Mouse (Mus musculus) pancreas, adult 10 weeks (tissue): ENCODE results near the gene Slc39a1. TPM values are rescaled to one million over a fixed set of nuclear protein-coding genes. Genes with fewer than 3 reads are reported as not detected.

Source experiments
- polyA plus RNA-seq: library from polyadenylated mRNA; stranded (reverse); fragments of 350-450 nt; fragmentation: Illumina TruSeq; extraction: RNeasy Lipid Tissue Mini Kit (QIAGEN cat#74804); gene quantifications from one replicate; pipeline ENCODE4 v1.2.3, GENCODE M21; 2015; ENCODE audit warnings: low read depth, low replicate concordance; ENCODE audit not compliant: insufficient read depth

The Slc39a1 gene
- 13.2 TPM for polyA plus RNA-seq

GRCm38 (mm10) chr3:90247960-90248745 lies at the start of gene Slc39a1:
Slc39a1 (plus strand) TSS chr3:90248172.

GRCm38 (mm10) chr3:90213377-90213866 lies 34.5 kb upstream of the Slc39a1 start, which contains the start of the genes Rps27 and Rab13:
Rps27 (minus strand) TSS chr3:90213651.
Rab13 (plus strand) TSS chr3:90213695.

GRCm38 (mm10) chr3:90231507-90232333 lies 16.3 kb upstream of the Slc39a1 start, which contains the start of gene Jtb:
Jtb (plus strand) TSS chr3:90231597.

GRCm38 (mm10) chr3:90242984-90243775 lies 4.8 kb upstream of the Slc39a1 start, which contains the start of gene Creb3l4:
Creb3l4 (minus strand) TSS chr3:90243512.

GRCm38 (mm10) chr3:90253653-90254418 lies 5.9 kb downstream of the Slc39a1 start, which contains the start of gene Crtc2:
Crtc2 (plus strand) TSS chr3:90254163.

GRCm38 (mm10) chr3:90265034-90265931 lies 17.3 kb downstream of the Slc39a1 start, which contains the start of gene Dennd4b:
Dennd4b (plus strand) TSS chr3:90265185.

GRCm38 (mm10) chr3:90292345-90293275 lies 44.6 kb downstream of the Slc39a1 start, which contains the start of gene Gatad2b:
Gatad2b (plus strand) TSS chr3:90293178.

Other genes starting within 250 kb of the Slc39a1 start
- 32.6 TPM for gene Hax1, start 249.4 kb upstream of the Slc39a1 start, polyA plus RNA-seq
- 22.4 TPM for gene 4933434E20Rik, start 196.5 kb upstream of the Slc39a1 start, polyA plus RNA-seq
- gene Ubap2l, start 195.5 kb upstream of the Slc39a1 start, polyA plus RNA-seq = 20.0 TPM
- 51.9 TPM for gene Tpm3, start 175.5 kb upstream of the Slc39a1 start, polyA plus RNA-seq
- gene Nup210l, start 144.0 kb upstream of the Slc39a1 start, polyA plus RNA-seq = not detected
- gene Rps27, start 34.5 kb upstream of the Slc39a1 start, polyA plus RNA-seq = 1,024 TPM
- 3.2 TPM for gene Rab13, start 34.5 kb upstream of the Slc39a1 start, polyA plus RNA-seq
- gene Jtb, start 16.6 kb upstream of the Slc39a1 start, polyA plus RNA-seq = 60.7 TPM
- gene Creb3l4, start 4.7 kb upstream of the Slc39a1 start, polyA plus RNA-seq = not detected
- 9.5 TPM for gene Crtc2, start 6.0 kb downstream of the Slc39a1 start, polyA plus RNA-seq
- 3.7 TPM for gene Dennd4b, start 17.0 kb downstream of the Slc39a1 start, polyA plus RNA-seq
- gene Gatad2b, start 45.0 kb downstream of the Slc39a1 start, polyA plus RNA-seq = 3.5 TPM
- gene Slc27a3, start 141.8 kb downstream of the Slc39a1 start, polyA plus RNA-seq = 6.5 TPM
- 12.9 TPM for gene Ints3, start 185.4 kb downstream of the Slc39a1 start, polyA plus RNA-seq
- gene Npr1, start 217.7 kb downstream of the Slc39a1 start, polyA plus RNA-seq = 24.0 TPM
- gene Ilf2, start 228.0 kb downstream of the Slc39a1 start, polyA plus RNA-seq = 10.1 TPM
- 11.3 TPM for gene Snapin, start 242.9 kb downstream of the Slc39a1 start, polyA plus RNA-seq